Mouse (Mus musculus): ENCODE results near the gene Zfp583. TPM values are rescaled to one million over a fixed set of nuclear protein-coding genes. Genes with fewer than 3 reads are reported as not detected.

Zfp583 gene
- total and polyA plus RNA-seq, 3 experiments: 1.2 to 3.2 (median 1.4) TPM

- Histone ChIP-seq H3K4me1 (ENCODE audit: control insufficient read depth, insufficient read depth, low read length) (peaks cover 1% of the 10 kb centered on the region; the same call in 1 of the 2 replicates), H3K36me3 (ENCODE audit: control insufficient read depth, insufficient read depth, low read length) (no peaks in the 10 kb centered on the region), H3K27ac (no peak overlapping the region), H3K79me2 (replicated peaks; ENCODE audit: control insufficient read depth, insufficient read depth, low read length) (no peaks in the 10 kb centered on the region), H3K4me3 (no peak overlapping the region), H3K27me3 (ENCODE audit: control insufficient read depth, insufficient read depth, low read length) (no peaks in the 10 kb centered on the region), H3K9ac (ENCODE audit: low read depth, low read length) (no peak overlapping the region)
- peak; percentile 83 for TF ChIP-seq CTCF (IDR thresholded peaks at IDR 0.05)
- no peak for TF ChIP-seq EP300 (IDR thresholded peaks at IDR 0.05; ENCODE audit: insufficient read depth, low read depth, low read length)
- TF ChIP-seq POLR2A (IDR thresholded peaks at IDR 0.05; ENCODE audit: insufficient read depth, low read depth, low read length): no peak
- no peak for DNase-seq
- 53% methylated on average over 10 of the region's 10 CpGs for WGBS
- intact Hi-C loops (cut with DNase I): loop anchor here (1.0 kb wide), 3 partner anchors 71 to 578 kb away; no protein-coding TSS in a partner anchor
These were observed 28.0 kb upstream of the Zfp583 start for GRCm38 (mm10) chr7:6358937-6359590.

GRCm38 (mm10) chr7:6358121-6358520, 27.0 kb upstream of the Zfp583 start:
- intact Hi-C loops (cut with DNase I): no loop called here
- 50% methylated on average over 2 of the region's 2 CpGs for WGBS
- H3K79me2 ChIP-seq (replicated peaks; ENCODE audit: control insufficient read depth, insufficient read depth, low read length): no peaks in the 10 kb centered on the region
- TF ChIP-seq POLR2A (IDR thresholded peaks at IDR 0.05; ENCODE audit: insufficient read depth, low read depth, low read length) (no peak), CTCF (IDR thresholded peaks at IDR 0.05) (no peak), EP300 (IDR thresholded peaks at IDR 0.05; ENCODE audit: insufficient read depth, low read depth, low read length) (no peak)
- peaks cover 1% of the 10 kb centered on the region; the same call in 1 of the 2 replicates for H3K4me1 ChIP-seq (ENCODE audit: control insufficient read depth, insufficient read depth, low read length)
- H3K27ac ChIP-seq: no peak overlapping the region
- no peak overlapping the region for H3K4me3 ChIP-seq
- DNase-seq: peak; percentile 44 to 45
- no peaks in the 10 kb centered on the region for H3K27me3 ChIP-seq (ENCODE audit: control insufficient read depth, insufficient read depth, low read length)
- no peak overlapping the region for H3K9ac ChIP-seq (ENCODE audit: low read depth, low read length)
- H3K36me3 ChIP-seq (ENCODE audit: control insufficient read depth, insufficient read depth, low read length): no peaks in the 10 kb centered on the region

- Histone ChIP-seq H3K9ac (ENCODE audit: low read depth, low read length) (no peak overlapping the region), H3K4me1 (ENCODE audit: control insufficient read depth, insufficient read depth, low read length) (no peaks in the 10 kb centered on the region), H3K27ac (no peak overlapping the region), H3K36me3 (ENCODE audit: control insufficient read depth, insufficient read depth, low read length) (no peaks in the 10 kb centered on the region), H3K79me2 (replicated peaks; ENCODE audit: control insufficient read depth, insufficient read depth, low read length) (no peaks in the 10 kb centered on the region), H3K27me3 (ENCODE audit: control insufficient read depth, insufficient read depth, low read length) (no peaks in the 10 kb centered on the region), H3K4me3 (peak overlapping the region; percentile 57)
- no peak for DNase-seq
- TF ChIP-seq EP300 (IDR thresholded peaks at IDR 0.05; ENCODE audit: insufficient read depth, low read depth, low read length): no peak
- TF ChIP-seq CTCF (IDR thresholded peaks at IDR 0.05): no peak
- TF ChIP-seq POLR2A (IDR thresholded peaks at IDR 0.05; ENCODE audit: insufficient read depth, low read depth, low read length): no peak
- intact Hi-C loops (cut with DNase I): no loop called here
- WGBS: 32% methylated on average over 10 of the region's 10 CpGs
These were observed 13.0 kb upstream of the Zfp583 start for GRCm38 (mm10) chr7:6344124-6344523.

GRCm38 (mm10) chr7:6343501-6344071, 12.5 kb upstream of the Zfp583 start, which contains the start of gene Gm3854:
Gm3854 (plus strand) TSS chr7:6343759.
- Histone ChIP-seq H3K79me2 (replicated peaks; ENCODE audit: control insufficient read depth, insufficient read depth, low read length) (no peaks in the 10 kb centered on the region), H3K4me3 (peak within 1 kb of the TSS; percentile 57), H3K4me1 (ENCODE audit: control insufficient read depth, insufficient read depth, low read length) (no peaks in the 10 kb centered on the region), H3K36me3 (ENCODE audit: control insufficient read depth, insufficient read depth, low read length) (no peaks in the 10 kb centered on the region), H3K27me3 (ENCODE audit: control insufficient read depth, insufficient read depth, low read length) (no peaks in the 10 kb centered on the region), H3K9ac (ENCODE audit: low read depth, low read length) (peak within 1 kb of the TSS; percentile 18), H3K27ac (peak within 1 kb of the TSS; percentile 59)
- under 1% methylated on average over 26 of the region's 26 CpGs for WGBS
- intact Hi-C loops (cut with DNase I): no loop called here
- peak; percentile 62 to 64 for DNase-seq
- no peak for TF ChIP-seq CTCF (IDR thresholded peaks at IDR 0.05)
- TF ChIP-seq EP300 (IDR thresholded peaks at IDR 0.05; ENCODE audit: insufficient read depth, low read depth, low read length): no peak
- TF ChIP-seq POLR2A (IDR thresholded peaks at IDR 0.05; ENCODE audit: insufficient read depth, low read depth, low read length): no peak

- 70% methylated on average over 5 of the region's 5 CpGs for WGBS
- Histone ChIP-seq H3K4me1 (ENCODE audit: control insufficient read depth, insufficient read depth, low read length) (no peaks in the 10 kb centered on the region), H3K79me2 (replicated peaks; ENCODE audit: control insufficient read depth, insufficient read depth, low read length) (no peaks in the 10 kb centered on the region), H3K27ac (no peak overlapping the region), H3K27me3 (ENCODE audit: control insufficient read depth, insufficient read depth, low read length) (no peaks in the 10 kb centered on the region), H3K9ac (ENCODE audit: low read depth, low read length) (no peak overlapping the region), H3K4me3 (no peak overlapping the region), H3K36me3 (ENCODE audit: control insufficient read depth, insufficient read depth, low read length) (no peaks in the 10 kb centered on the region)
- intact Hi-C loops (cut with DNase I): no loop called here
- TF ChIP-seq POLR2A (IDR thresholded peaks at IDR 0.05; ENCODE audit: insufficient read depth, low read depth, low read length) (no peak), EP300 (IDR thresholded peaks at IDR 0.05; ENCODE audit: insufficient read depth, low read depth, low read length) (no peak), CTCF (IDR thresholded peaks at IDR 0.05) (no peak)
- DNase-seq: no peak
These were observed 8.8 kb upstream of the Zfp583 start for GRCm38 (mm10) chr7:6339865-6340264.
